Mouse (Mus musculus): ENCODE measurements around the gene Lonrf2. TPM values are rescaled to one million over a fixed set of nuclear protein-coding genes. Genes with fewer than 3 reads are reported as not detected.

Gene Lonrf2
- polyA plus RNA-seq, 1 experiment from 2014 or later: 1.4 TPM

- no peak for ATAC-seq (ENCODE audit: insufficient read depth, low FRiP score, low read depth)
Observed at GRCm38 (mm10) chr1:38860867-38861524, 24.5 kb upstream of the Lonrf2 start.

GRCm38 (mm10) chr1:38860207-38860606 lies 23.7 kb upstream of the Lonrf2 start:
- Histone ChIP-seq H3K36me3 (no peaks in the 10 kb centered on the region), H3K27me3 (replicated peaks) (no peaks in the 10 kb centered on the region), H3K9me3 (no peaks in the 10 kb centered on the region), H3K4me3 (replicated peaks) (no peak overlapping the region), H3K9ac (no peak overlapping the region), H3K4me2 (no peak overlapping the region), H3K4me1 (no peaks in the 10 kb centered on the region), H3K27ac (no peak overlapping the region)
- 67% methylated on average over 5 of the region's 5 CpGs for WGBS
- no peak for ATAC-seq (ENCODE audit: insufficient read depth, low FRiP score, low read depth)

More at GRCm38 (mm10) chr1:38860867-38861524, 24.5 kb upstream of the Lonrf2 start:
- Histone ChIP-seq H3K4me3 (replicated peaks) (no peak overlapping the region), H3K4me1 (no peaks in the 10 kb centered on the region), H3K27ac (no peak overlapping the region), H3K4me2 (no peak overlapping the region), H3K36me3 (no peaks in the 10 kb centered on the region), H3K9me3 (no peaks in the 10 kb centered on the region), H3K27me3 (replicated peaks) (no peaks in the 10 kb centered on the region), H3K9ac (no peak overlapping the region)
- 87% methylated on average over 9 of the region's 9 CpGs for WGBS

GRCm38 (mm10) chr1:38856196-38856595 lies 19.7 kb upstream of the Lonrf2 start:
- Histone ChIP-seq H3K27me3 (replicated peaks) (no peaks in the 10 kb centered on the region), H3K9ac (no peak overlapping the region), H3K9me3 (no peaks in the 10 kb centered on the region), H3K4me3 (replicated peaks) (no peak overlapping the region), H3K4me1 (no peaks in the 10 kb centered on the region), H3K4me2 (peak overlapping the region; percentile 17; the same call in 1 of the 2 replicates), H3K36me3 (no peaks in the 10 kb centered on the region), H3K27ac (no peak overlapping the region)
- WGBS: 21% methylated on average over 3 of the region's 3 CpGs
- no peak for ATAC-seq (ENCODE audit: insufficient read depth, low FRiP score, low read depth)

GRCm38 (mm10) chr1:38852250-38852649 lies 15.7 kb upstream of the Lonrf2 start:
- no peaks in the 10 kb centered on the region for H3K9me3 ChIP-seq
- H3K27ac ChIP-seq: no peak overlapping the region
- no peaks in the 10 kb centered on the region for H3K27me3 ChIP-seq (replicated peaks)
- no peak overlapping the region for H3K4me3 ChIP-seq (replicated peaks)
- H3K4me1 ChIP-seq: no peaks in the 10 kb centered on the region
- no peak overlapping the region for H3K4me2 ChIP-seq
- no peak overlapping the region for H3K9ac ChIP-seq
- no peaks in the 10 kb centered on the region for H3K36me3 ChIP-seq
- ATAC-seq (ENCODE audit: insufficient read depth, low FRiP score, low read depth): no peak
- 53% methylated on average over 2 of the region's 2 CpGs for whole genome bisulfite sequencing

GRCm38 (mm10) chr1:38850650-38851049 lies 14.1 kb upstream of the Lonrf2 start:
- no peak overlapping the region for H3K4me2 ChIP-seq
- no peak for ATAC-seq (ENCODE audit: insufficient read depth, low FRiP score, low read depth)
- 80% methylated on average over 2 of the region's 2 CpGs for WGBS

GRCm38 (mm10) chr1:38848451-38849289 lies 12.2 kb upstream of the Lonrf2 start:
- H3K27ac ChIP-seq: no peak overlapping the region
- H3K4me1 ChIP-seq: no peaks in the 10 kb centered on the region
- no peak overlapping the region for H3K4me2 ChIP-seq
- no peaks in the 10 kb centered on the region for H3K9me3 ChIP-seq
- WGBS: 78% methylated on average over 2 of the region's 2 CpGs
- no peaks in the 10 kb centered on the region for H3K36me3 ChIP-seq
- no peak overlapping the region for H3K4me3 ChIP-seq (replicated peaks)
- H3K27me3 ChIP-seq (replicated peaks): no peaks in the 10 kb centered on the region
- ATAC-seq (ENCODE audit: insufficient read depth, low FRiP score, low read depth): no peak
- no peak overlapping the region for H3K9ac ChIP-seq

More at GRCm38 (mm10) chr1:38850650-38851049, 14.1 kb upstream of the Lonrf2 start:
- Histone ChIP-seq H3K9me3 (no peaks in the 10 kb centered on the region), H3K27ac (no peak overlapping the region), H3K4me3 (replicated peaks) (no peak overlapping the region), H3K4me1 (no peaks in the 10 kb centered on the region), H3K36me3 (no peaks in the 10 kb centered on the region), H3K9ac (no peak overlapping the region), H3K27me3 (replicated peaks) (no peaks in the 10 kb centered on the region)

- ATAC-seq (ENCODE audit: insufficient read depth, low FRiP score, low read depth): no peak
- Histone ChIP-seq H3K27me3 (replicated peaks) (no peaks in the 10 kb centered on the region), H3K4me1 (no peaks in the 10 kb centered on the region), H3K9me3 (no peaks in the 10 kb centered on the region), H3K9ac (no peak overlapping the region), H3K4me3 (replicated peaks) (no peak overlapping the region), H3K36me3 (no peaks in the 10 kb centered on the region), H3K4me2 (no peak overlapping the region), H3K27ac (no peak overlapping the region)
- WGBS: 64% methylated on average over 11 of the region's 11 CpGs
Observed at GRCm38 (mm10) chr1:38847975-38848374, 11.5 kb upstream of the Lonrf2 start.

- Histone ChIP-seq H3K4me3 (replicated peaks) (no peak overlapping the region), H3K27ac (no peak overlapping the region), H3K4me1 (no peaks in the 10 kb centered on the region), H3K4me2 (no peak overlapping the region), H3K9ac (no peak overlapping the region), H3K9me3 (no peaks in the 10 kb centered on the region), H3K36me3 (no peaks in the 10 kb centered on the region), H3K27me3 (replicated peaks) (no peaks in the 10 kb centered on the region)
- ATAC-seq (ENCODE audit: insufficient read depth, low FRiP score, low read depth): no peak
- whole genome bisulfite sequencing: 69% methylated on average over 4 of the region's 4 CpGs
Observed at GRCm38 (mm10) chr1:38843275-38843674, 6.8 kb upstream of the Lonrf2 start.

- no peak overlapping the region for H3K4me2 ChIP-seq
- H3K27me3 ChIP-seq (replicated peaks): no peaks in the 10 kb centered on the region
- H3K9me3 ChIP-seq: no peaks in the 10 kb centered on the region
- H3K4me3 ChIP-seq (replicated peaks): no peak overlapping the region
- H3K36me3 ChIP-seq: no peaks in the 10 kb centered on the region
- ATAC-seq (ENCODE audit: insufficient read depth, low FRiP score, low read depth): no peak
- WGBS: 78% methylated on average over 1 of the region's 1 CpGs
- H3K27ac ChIP-seq: no peak overlapping the region
- H3K9ac ChIP-seq: no peak overlapping the region
- H3K4me1 ChIP-seq: no peaks in the 10 kb centered on the region
Observed at GRCm38 (mm10) chr1:38842861-38843260, 6.3 kb upstream of the Lonrf2 start.

- Histone ChIP-seq H3K4me3 (replicated peaks) (no peak overlapping the region), H3K27ac (no peak overlapping the region), H3K36me3 (no peaks in the 10 kb centered on the region), H3K9ac (no peak overlapping the region), H3K27me3 (replicated peaks) (peaks cover 17% of the 10 kb centered on the region), H3K4me2 (no peak overlapping the region), H3K9me3 (no peaks in the 10 kb centered on the region), H3K4me1 (peaks cover 3% of the 10 kb centered on the region)
- 32% methylated on average over 1 of the region's 1 CpGs for WGBS
- no peak for ATAC-seq (ENCODE audit: insufficient read depth, low FRiP score, low read depth)
Observed at GRCm38 (mm10) chr1:38839944-38840343, 3.4 kb upstream of the Lonrf2 start.

GRCm38 (mm10) chr1:38835568-38836476 lies 689 bp downstream of the Lonrf2 start:
- Histone ChIP-seq H3K4me2 (peak overlapping the region; percentile 99), H3K36me3 (no peaks in the 10 kb centered on the region), H3K9me3 (no peaks in the 10 kb centered on the region), H3K4me3 (replicated peaks) (peak overlapping the region; percentile 59), H3K9ac (peak overlapping the region; percentile 65), H3K27me3 (replicated peaks) (peaks cover 17% of the 10 kb centered on the region), H3K4me1 (peaks cover 3% of the 10 kb centered on the region), H3K27ac (peak overlapping the region; percentile 37; the same call in 1 of the 2 replicates)
- peak; percentile 79 for ATAC-seq (ENCODE audit: insufficient read depth, low FRiP score, low read depth)
- WGBS: 2% methylated on average over 86 of the region's 103 CpGs
